Mouse (Mus musculus) adrenal gland, adult 2 months (tissue): Measurements from ENCODE around the gene Tmem235. TPM values are rescaled to one million over a fixed set of nuclear protein-coding genes. Genes with fewer than 3 reads are reported as not detected.
"Not testable (repeated sequence)": the region's sequence is repeated elsewhere in the genome, so short reads cannot be mapped to it uniquely, and the experiment has no call there.

Experiments
- DNase-seq: peaks from one replicate; pipeline ENCODE4 v3.0.0; 2021
- long read RNA-seq: library from polyadenylated mRNA; stranded (forward); transcript quantifications from one replicate; pipeline ENCODE4 v2.0.0, GENCODE M21; 2021
- polyA plus RNA-seq: library from polyadenylated mRNA; depleted of rRNA; stranded (reverse); fragments of >200 nt; gene quantifications from 2 replicates; pipeline ENCODE4 v1.2.3, GENCODE M21; 2012; rRNA removed
- total RNA-seq, 2 experiments: library from RNA; stranded (reverse); gene quantifications; 2 replicates each; pipeline ENCODE4 v1.2.3; 2021

Tmem235 gene
- total RNA-seq = not detected
- polyA plus RNA-seq = not detected in 2 replicates
- long read RNA-seq = 0 reads

GRCm38 (mm10) chr11:117860601-117861000 lies at the start of gene Tmem235:
Gene Tmem235 (plus strand): TSS chr11:117860752.
- DNase-seq = no peak

- DNase-seq = no peak
These were observed 46.7 kb upstream of the Tmem235 start for GRCm38 (mm10) chr11:117813867-117814266.

GRCm38 (mm10) chr11:117814704-117815366 lies 45.7 kb upstream of the Tmem235 start:
- no peak for DNase-seq

- not testable (repeated sequence) for DNase-seq
These were observed 44.7 kb upstream of the Tmem235 start for GRCm38 (mm10) chr11:117815850-117816249.

- no peak for DNase-seq
These were observed 44.1 kb upstream of the Tmem235 start for GRCm38 (mm10) chr11:117816389-117816996.

- no peak for DNase-seq
These were observed 41.5 kb upstream of the Tmem235 start for GRCm38 (mm10) chr11:117819095-117819494.

GRCm38 (mm10) chr11:117820173-117820572 lies 40.4 kb upstream of the Tmem235 start:
- DNase-seq = no peak

- DNase-seq = peak; percentile 78
These were observed 38.7 kb upstream of the Tmem235 start for GRCm38 (mm10) chr11:117821868-117822267.

GRCm38 (mm10) chr11:117822728-117823241 lies 37.8 kb upstream of the Tmem235 start:
- DNase-seq = no peak

GRCm38 (mm10) chr11:117823411-117823810 lies 37.1 kb upstream of the Tmem235 start:
- DNase-seq = no peak

GRCm38 (mm10) chr11:117824060-117824969 lies 36.2 kb upstream of the Tmem235 start:
- DNase-seq = peak; percentile 84

- peak; percentile 77 for DNase-seq
These were observed 35.0 kb upstream of the Tmem235 start, which contains the start of the genes Afmid and Tk1 for GRCm38 (mm10) chr11:117825333-117826101. Gene Afmid (plus strand): TSS chr11:117825924. Gene Tk1 (minus strand): TSS chr11:117826092.

- peak; percentile 37 for DNase-seq
These were observed 34.4 kb upstream of the Tmem235 start for GRCm38 (mm10) chr11:117826164-117826563.

GRCm38 (mm10) chr11:117826916-117827315 lies 33.6 kb upstream of the Tmem235 start:
- no peak for DNase-seq

GRCm38 (mm10) chr11:117827386-117827785 lies 33.2 kb upstream of the Tmem235 start:
- DNase-seq = no peak

GRCm38 (mm10) chr11:117828149-117828887 lies 32.2 kb upstream of the Tmem235 start:
- peak; percentile 37 for DNase-seq

- DNase-seq = peak; percentile 50
These were observed 31.5 kb upstream of the Tmem235 start for GRCm38 (mm10) chr11:117828888-117829604.

GRCm38 (mm10) chr11:117829671-117830215 lies 30.8 kb upstream of the Tmem235 start:
- DNase-seq = peak; percentile 44

- no peak for DNase-seq
These were observed 30.2 kb upstream of the Tmem235 start for GRCm38 (mm10) chr11:117830401-117830800.
